Mouse (Mus musculus) E14TG2a.4 (cell line): ENCODE measurements around the gene Syne1.

ENCODE experiments used
- H3K27me3 ChIP-seq: 2 replicates; pipeline ENCODE4 v1.6.1; 2014; ENCODE audit warnings: low read length, control low read depth; ENCODE audit not compliant: insufficient read depth
- H3K36me3 ChIP-seq: 2 replicates; pipeline ENCODE4 v1.6.1; 2014; ENCODE audit warnings: low read length, control low read depth; ENCODE audit not compliant: insufficient read depth
- H3K4me1 ChIP-seq: replicated peaks from 2 replicates; pipeline ENCODE4 v1.6.1; 2014; ENCODE audit warnings: low read depth, low read length, control low read depth
- H3K4me3 ChIP-seq: replicated peaks from 2 replicates; pipeline ENCODE4 v1.5.1; 2014; ENCODE audit warnings: mild to moderate bottlenecking, low read length
- H3K9me3 ChIP-seq: 2 replicates; pipeline ENCODE4 v1.6.1; 2014; ENCODE audit warnings: low read length, control low read depth
- CTCF ChIP-seq: conservative IDR thresholded peaks from 2 replicates; pipeline ENCODE4 v1.5.1; 2014; ENCODE audit warnings: low read length
- NANOG ChIP-seq: IDR thresholded peaks from 2 replicates; pipeline ENCODE4 v1.6.1; 2014; ENCODE audit warnings: borderline replicate concordance, low read length, mixed read lengths
- POU5F1 ChIP-seq: IDR thresholded peaks from 2 replicates; pipeline ENCODE4 v1.6.1; 2014; ENCODE audit warnings: low read length, borderline replicate concordance

The Syne1 gene

DNA sequence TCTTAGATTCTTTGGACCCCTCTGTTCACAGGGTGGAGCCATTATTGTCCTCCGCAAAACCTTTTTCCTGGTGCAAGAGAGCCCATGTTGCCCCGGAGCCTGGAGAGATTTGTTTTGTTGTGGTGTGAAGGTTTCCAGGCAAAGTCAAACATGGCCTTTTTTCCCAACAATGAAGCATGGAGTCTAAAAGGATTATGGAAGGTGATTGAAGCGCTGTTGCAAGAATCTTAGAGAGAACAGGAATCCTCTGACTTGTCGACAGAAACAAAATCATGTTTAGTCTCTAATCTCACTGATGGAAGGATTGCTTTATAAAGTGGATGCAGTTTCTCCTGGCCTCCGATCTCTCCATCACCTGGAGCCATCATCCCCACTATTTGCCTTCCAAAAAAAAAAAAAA, at the start of gene Syne1:
Gene Syne1 (minus strand): TSS at position 101 of the 400 bp plus-strand sequence.
- Histone ChIP-seq H3K36me3 (no peaks in the 10 kb centered on the region), H3K4me3 (peak within 1 kb of the TSS; percentile 84), H3K9me3 (no peaks in the 10 kb centered on the region), H3K27me3 (peaks cover 11% of the 10 kb centered on the region), H3K4me1 (peaks cover 22% of the 10 kb centered on the region)
- TF ChIP-seq NANOG = no peak

DNA sequence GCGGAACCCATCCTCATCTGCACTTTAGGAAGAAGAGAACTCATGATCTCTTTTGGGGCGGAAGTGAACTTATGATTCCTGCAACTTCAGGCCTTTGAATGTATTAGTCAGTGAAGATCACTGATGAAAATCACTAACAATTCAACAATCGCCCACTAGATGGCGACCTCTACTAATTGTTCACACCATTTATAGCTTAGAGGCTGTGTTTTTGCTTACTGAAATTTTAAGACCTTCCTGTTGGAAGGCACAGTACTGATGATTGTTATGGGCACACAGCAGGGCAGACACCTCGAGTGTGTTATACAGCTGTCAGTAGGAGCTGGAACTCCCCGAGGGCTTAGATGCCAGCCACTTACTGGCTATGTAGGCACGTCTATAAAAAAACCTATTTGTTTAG, 48.8 kb upstream of the Syne1 start:
- Histone ChIP-seq H3K4me3 (no peak overlapping the region), H3K27me3 (no peaks in the 10 kb centered on the region), H3K9me3 (no peaks in the 10 kb centered on the region), H3K4me1 (peaks cover 3% of the 10 kb centered on the region; the same call in 1 of the 2 replicates), H3K36me3 (no peaks in the 10 kb centered on the region)
- peak; percentile 53 for TF ChIP-seq CTCF
- no peak for TF ChIP-seq POU5F1
- TF ChIP-seq NANOG = no peak

DNA sequence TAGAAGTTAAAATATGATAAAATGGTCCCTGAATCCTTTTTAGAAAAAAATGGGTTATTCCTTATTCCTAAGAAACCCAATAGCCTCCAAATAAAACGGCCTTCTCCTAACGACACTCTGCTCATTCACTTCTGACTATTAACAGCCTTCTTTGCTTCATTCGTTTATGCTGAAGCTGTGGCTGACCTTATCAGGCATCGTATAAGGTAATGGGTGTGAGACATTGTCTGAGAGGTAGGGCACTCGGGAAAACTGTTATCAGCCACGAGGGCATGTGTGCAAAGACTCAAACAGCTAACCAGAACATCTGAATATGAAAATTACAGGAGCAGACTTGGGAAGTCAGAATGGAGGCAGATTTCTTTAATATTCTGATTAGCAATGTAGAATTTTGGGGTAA, 45.3 kb upstream of the Syne1 start:
- no peaks in the 10 kb centered on the region for H3K9me3 ChIP-seq
- TF ChIP-seq NANOG = no peak

DNA sequence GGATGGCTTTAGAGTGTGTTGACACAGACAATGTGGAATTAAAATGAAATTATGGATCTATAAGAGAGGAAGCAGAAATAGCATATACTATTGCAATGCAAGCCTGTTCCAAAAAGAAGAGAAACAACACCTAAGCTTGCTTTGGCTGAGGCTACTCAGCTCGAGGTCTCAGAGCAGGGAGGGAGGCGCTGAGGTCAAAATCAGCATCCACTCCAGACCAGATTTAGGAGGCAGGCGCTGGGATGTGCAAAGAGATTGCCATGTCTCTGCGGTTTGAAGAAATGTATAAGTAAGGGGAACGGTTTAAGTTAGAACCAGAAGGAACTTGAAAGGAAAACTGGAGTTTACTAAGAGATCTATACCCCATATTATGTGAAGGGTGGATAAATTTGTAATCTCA, 43.2 kb upstream of the Syne1 start:
- Histone ChIP-seq H3K36me3 (no peaks in the 10 kb centered on the region), H3K4me3 (no peak overlapping the region), H3K9me3 (no peaks in the 10 kb centered on the region), H3K4me1 (no peaks in the 10 kb centered on the region), H3K27me3 (no peaks in the 10 kb centered on the region)
- no peak for TF ChIP-seq NANOG

More for the DNA sequence above, 45.3 kb upstream of the Syne1 start:
- no peaks in the 10 kb centered on the region for H3K4me1 ChIP-seq
- H3K27me3 ChIP-seq = no peaks in the 10 kb centered on the region
- H3K36me3 ChIP-seq = no peaks in the 10 kb centered on the region
- no peak overlapping the region for H3K4me3 ChIP-seq

DNA sequence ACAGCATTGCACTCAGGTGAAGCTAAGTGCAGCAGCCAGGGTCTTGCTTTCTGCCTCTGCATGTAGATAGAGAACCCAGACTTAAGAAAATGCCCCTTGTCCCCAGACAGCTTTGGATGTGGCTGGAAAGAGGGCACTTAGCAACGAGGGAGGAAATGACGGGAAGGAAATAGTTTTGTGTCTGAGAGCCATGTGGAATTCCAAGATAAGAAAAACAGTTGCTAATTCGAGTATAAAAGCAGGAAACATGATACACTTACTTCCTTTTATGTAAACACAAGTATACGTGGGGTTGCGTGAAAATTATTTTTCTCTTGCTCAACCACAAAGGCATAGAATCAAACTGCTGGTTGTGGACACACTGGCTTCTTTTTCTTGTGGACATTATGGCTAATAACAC, 42.2 kb upstream of the Syne1 start, which contains the start of gene Myct1:
Gene Myct1 (plus strand): TSS at position 312 of the 400 bp plus-strand sequence.
- TF ChIP-seq POU5F1 (no peak), NANOG (no peak), CTCF (no peak)
- H3K36me3 ChIP-seq = no peaks in the 10 kb centered on the region
- no peaks in the 10 kb centered on the region for H3K4me1 ChIP-seq
- H3K4me3 ChIP-seq = no peak within 1 kb of the TSS
- no peaks in the 10 kb centered on the region for H3K27me3 ChIP-seq
- H3K9me3 ChIP-seq = no peaks in the 10 kb centered on the region

DNA sequence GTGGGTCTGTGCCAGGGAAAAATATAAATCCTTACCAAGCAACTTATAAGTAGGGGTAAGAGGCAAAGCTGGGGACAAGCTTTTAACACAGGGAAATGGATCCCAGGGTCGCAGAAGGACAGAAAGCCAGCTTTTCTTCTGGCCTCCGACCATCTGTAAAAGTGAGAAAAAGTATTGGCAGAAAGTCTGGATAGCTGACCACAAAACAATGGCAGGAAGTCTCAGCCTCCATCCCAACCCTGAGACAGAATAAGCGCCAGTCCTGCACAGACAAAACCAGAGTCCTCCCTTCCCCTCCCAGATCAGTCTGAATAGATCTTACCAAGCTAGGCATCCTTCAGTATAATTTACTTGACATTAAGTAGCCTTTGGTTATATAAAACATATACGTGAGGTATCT, 40.7 kb upstream of the Syne1 start:
- TF ChIP-seq CTCF (no peak), NANOG (no peak), POU5F1 (no peak)
- H3K27me3 ChIP-seq = no peaks in the 10 kb centered on the region
- H3K4me1 ChIP-seq = no peaks in the 10 kb centered on the region
- H3K9me3 ChIP-seq = no peaks in the 10 kb centered on the region
- no peaks in the 10 kb centered on the region for H3K36me3 ChIP-seq
- no peak overlapping the region for H3K4me3 ChIP-seq

DNA sequence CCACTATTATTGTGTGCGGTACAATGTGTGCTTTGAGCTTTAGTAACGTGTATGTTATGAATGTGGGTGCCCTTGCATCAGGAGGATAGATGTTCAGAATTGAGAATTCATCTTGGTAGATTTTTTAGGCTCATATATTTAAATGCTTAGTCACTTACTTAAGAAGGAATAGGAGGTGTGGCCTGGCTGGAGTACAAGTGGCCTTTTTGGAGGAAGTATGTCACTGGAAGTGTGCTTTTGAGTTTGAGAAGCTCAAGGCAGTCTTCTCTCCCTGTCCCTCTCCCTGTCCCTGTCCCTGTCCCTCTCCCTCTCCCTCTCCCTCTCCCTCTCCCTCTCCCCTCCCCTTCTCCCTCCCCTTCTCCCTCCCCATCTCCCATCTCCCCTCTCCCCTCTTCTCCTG, 39.8 kb upstream of the Syne1 start:
- no peaks in the 10 kb centered on the region for H3K9me3 ChIP-seq
- no peaks in the 10 kb centered on the region for H3K27me3 ChIP-seq
- TF ChIP-seq POU5F1 (no peak), CTCF (no peak), NANOG (no peak)
- H3K4me3 ChIP-seq = no peak overlapping the region
- no peaks in the 10 kb centered on the region for H3K4me1 ChIP-seq
- H3K36me3 ChIP-seq = no peaks in the 10 kb centered on the region

DNA sequence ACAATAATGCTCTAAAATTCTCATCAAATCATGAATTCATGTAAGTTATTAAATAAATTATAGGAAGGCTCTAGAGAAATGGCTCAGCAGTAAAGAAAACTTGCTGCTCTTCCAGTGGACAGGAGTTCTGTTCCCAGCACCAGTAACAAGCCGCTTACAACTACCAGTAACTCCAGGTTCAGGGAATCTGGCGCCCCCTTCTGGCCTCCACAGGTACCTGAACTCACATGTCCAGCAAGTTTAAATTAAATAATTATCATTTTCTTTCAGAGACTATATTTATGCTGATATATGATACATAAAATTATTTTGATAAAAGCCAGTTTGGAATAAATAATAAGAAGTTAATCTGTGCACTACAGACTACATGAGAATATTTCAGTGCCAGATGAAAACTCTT, 22.0 kb upstream of the Syne1 start:
- no peaks in the 10 kb centered on the region for H3K36me3 ChIP-seq
- H3K4me3 ChIP-seq = no peak overlapping the region
- no peaks in the 10 kb centered on the region for H3K27me3 ChIP-seq
- TF ChIP-seq POU5F1 = no peak
- TF ChIP-seq CTCF = peak; percentile 66
- no peak for TF ChIP-seq NANOG
- no peaks in the 10 kb centered on the region for H3K4me1 ChIP-seq
- no peaks in the 10 kb centered on the region for H3K9me3 ChIP-seq

DNA sequence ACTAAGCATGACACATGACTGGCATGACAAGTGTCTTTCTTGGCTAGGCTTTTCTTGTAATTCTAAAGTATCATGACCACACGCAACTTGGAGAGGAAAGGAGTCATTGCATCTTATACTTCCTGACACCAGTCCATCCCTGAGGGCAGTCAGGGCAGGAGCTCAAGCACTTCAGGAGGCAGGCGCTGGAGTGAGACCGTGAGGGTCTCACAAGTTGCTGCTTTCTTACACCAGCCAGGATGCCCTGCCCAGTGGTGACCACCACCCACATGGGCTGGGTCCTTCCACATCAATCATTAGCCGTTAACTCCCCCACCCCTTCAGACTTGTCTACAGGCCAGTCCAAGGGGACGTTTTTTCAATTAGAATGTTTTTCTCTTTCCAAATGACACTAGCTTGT, 20.1 kb upstream of the Syne1 start:
- Histone ChIP-seq H3K4me3 (no peak overlapping the region), H3K4me1 (no peaks in the 10 kb centered on the region), H3K36me3 (no peaks in the 10 kb centered on the region), H3K27me3 (no peaks in the 10 kb centered on the region), H3K9me3 (no peaks in the 10 kb centered on the region)
- no peak for TF ChIP-seq CTCF
- no peak for TF ChIP-seq NANOG
- no peak for TF ChIP-seq POU5F1

DNA sequence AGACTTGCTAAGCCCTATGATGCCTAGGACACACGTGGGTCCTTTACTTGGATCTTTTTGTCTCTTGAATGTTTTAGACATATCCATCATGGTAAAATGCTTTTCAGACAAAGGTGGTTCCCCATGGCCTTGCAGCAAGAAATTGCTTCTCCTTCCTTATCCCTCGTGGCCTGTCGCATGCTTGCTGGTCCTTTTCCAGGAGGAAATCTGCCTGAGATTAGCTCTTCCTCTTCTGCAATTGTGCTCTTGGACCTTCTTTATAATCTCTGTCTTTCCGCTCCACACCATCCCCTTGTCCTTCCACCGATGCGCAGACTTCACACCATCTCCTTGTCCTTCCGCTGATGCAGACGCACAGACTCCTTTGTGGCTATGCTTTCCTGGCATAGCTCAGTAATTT, 18.8 kb upstream of the Syne1 start:
- Histone ChIP-seq H3K36me3 (no peaks in the 10 kb centered on the region), H3K27me3 (no peaks in the 10 kb centered on the region), H3K4me1 (peaks cover under 1% of the 10 kb centered on the region), H3K9me3 (no peaks in the 10 kb centered on the region), H3K4me3 (no peak overlapping the region)
- TF ChIP-seq NANOG = no peak
- no peak for TF ChIP-seq POU5F1
- TF ChIP-seq CTCF = no peak
